Mouse (Mus musculus) liver, postnatal 0 days (tissue): ENCODE results near the gene H2-Q7.
"Not testable (repeated sequence)": the region's sequence is repeated elsewhere in the genome, so short reads cannot be mapped to it uniquely, and the experiment has no call there.

ENCODE experiments used
- CTCF ChIP-seq: sonication (generic); IDR thresholded peaks from 2 replicates; pipeline ENCODE4 v1.5.1; 2016; ENCODE audit warnings: antibody characterized with exemption, low read depth
- EP300 ChIP-seq: IDR thresholded peaks from 2 replicates; pipeline ENCODE4 v1.6.1; 2016; ENCODE audit warnings: antibody characterized with exemption, low read depth, mild to moderate bottlenecking

- not testable (repeated sequence) for TF ChIP-seq CTCF, EP300
Observed at GRCm38 (mm10) chr17:35415273-35416129, 23.5 kb upstream of the H2-Q7 start.
